Mouse (Mus musculus) c-Kit-positive CD71-positive TER-119-positive erythroid progenitor cells, embryonic 14.5 days (primary cell): ENCODE results near the gene Brd3.

ENCODE experiments used
- DNase-seq: peaks from one replicate; pipeline ENCODE4 v3.0.0-alpha.2; 2013; ENCODE audit warnings: low spot score

Brd3 gene

DNA sequence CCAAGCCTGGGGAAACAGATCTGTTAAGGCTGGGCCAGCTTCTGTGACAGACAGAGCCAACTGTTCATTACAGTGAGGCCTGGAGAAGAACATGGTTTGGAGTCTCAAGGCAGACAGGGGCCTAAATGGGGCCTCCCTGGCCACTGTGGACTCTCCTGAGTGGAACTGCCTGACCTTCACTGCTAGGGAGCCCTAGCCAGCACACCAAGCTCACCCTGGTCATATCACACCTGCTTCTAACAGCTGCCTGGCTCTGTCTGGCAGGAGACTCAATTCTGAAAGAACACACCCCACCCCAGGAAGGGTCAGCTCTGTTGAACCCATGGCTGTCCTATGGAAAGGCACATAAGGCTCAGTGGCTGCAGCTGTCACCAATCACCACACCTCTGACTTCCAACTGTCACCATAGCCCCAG is 36.3 kb downstream of the Brd3 start:
- no peak for DNase-seq

DNA sequence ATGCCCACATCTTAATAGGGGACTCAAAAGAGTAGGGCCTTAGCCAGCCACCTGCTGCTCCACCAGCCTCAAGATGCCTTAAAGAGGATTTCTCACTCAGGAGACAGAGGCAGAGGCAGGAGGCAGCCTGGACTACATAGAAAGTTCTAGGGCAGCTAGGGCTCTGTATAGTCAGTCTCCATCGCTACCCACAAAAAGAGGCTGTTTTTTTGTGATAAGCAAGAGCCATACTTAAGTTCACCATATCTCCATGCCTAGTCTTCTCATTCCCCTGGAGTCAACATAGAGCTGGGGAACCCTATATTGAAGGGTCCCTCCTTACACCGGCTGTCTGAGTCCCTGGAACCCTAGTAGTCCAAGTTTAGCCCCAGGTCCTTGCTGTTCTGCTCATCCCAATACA is 36.9 kb downstream of the Brd3 start:
- DNase-seq = peak; percentile 57

DNA sequence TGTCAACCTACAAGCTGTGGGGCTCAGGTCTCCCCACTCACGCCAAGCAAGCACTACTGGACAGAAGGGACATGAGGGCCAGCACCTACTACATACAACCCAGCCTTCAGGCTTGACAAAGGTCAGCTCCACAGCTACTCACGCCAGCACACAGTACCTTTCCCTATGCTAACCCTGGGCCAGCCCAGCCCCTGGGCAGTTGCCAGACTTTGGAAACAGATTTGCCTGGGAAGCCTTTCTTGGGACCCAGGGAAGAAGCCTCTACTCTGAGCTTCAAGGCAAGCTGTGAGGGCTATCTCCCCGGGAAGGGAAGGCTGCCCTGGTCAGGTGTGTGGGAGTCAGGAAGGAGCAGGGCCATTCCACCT is 37.5 kb downstream of the Brd3 start:
- DNase-seq = no peak

- DNase-seq = no peak
These were observed 38.0 kb downstream of the Brd3 start for GRCm38 (mm10) chr2:27469292-27469990.

- no peak for DNase-seq
These were observed 44.6 kb downstream of the Brd3 start for GRCm38 (mm10) chr2:27462901-27463300.

GRCm38 (mm10) chr2:27461881-27462660 is 45.4 kb downstream of the Brd3 start:
- DNase-seq = no peak

DNA sequence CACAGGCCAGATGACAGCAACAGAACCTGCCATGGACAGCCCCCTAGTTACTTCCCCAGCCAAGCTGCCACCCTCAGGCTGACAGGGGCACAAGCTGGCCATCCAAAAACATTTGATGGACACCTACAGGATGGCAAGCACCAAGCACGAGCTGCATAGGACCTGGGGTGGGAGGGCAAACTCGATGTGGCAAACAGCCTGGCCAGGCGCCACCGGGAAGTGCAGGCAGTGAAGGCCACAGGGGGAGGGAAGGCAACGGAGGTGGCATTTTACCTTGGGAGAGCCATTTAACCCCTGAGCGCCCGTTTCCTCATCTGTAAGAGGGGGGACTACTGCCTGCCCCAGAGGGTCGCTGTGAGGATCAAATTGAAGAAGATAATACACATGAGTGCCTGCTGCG is 46.8 kb downstream of the Brd3 start:
- no peak for DNase-seq

- DNase-seq = no peak
These were observed 47.3 kb downstream of the Brd3 start for GRCm38 (mm10) chr2:27460163-27460562.

- no peak for DNase-seq
These were observed 47.7 kb downstream of the Brd3 start for GRCm38 (mm10) chr2:27459735-27460134.

DNA sequence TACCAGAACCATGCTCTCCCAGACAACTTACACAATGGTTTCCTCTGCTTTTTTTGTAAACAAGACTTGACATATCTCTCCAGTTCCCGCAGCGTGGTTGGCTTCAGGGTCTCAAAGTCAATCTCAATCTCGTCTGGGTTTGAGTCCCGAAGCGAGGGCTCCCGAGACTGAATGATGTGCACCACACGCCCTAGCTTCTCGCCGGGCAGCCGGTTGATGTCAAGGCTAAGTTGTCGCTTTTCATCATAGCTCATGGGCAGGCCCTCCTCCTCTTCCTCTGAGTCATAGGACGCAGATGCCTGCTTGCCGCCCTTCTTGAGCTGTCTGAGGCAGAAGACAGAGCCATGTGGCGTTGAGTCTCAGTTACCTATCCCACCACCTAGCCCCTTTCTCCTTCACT is 57.2 kb downstream of the Brd3 start:
- no peak for DNase-seq

- DNase-seq = no peak
These were observed 59.7 kb downstream of the Brd3 start for GRCm38 (mm10) chr2:27447782-27448181.

DNA sequence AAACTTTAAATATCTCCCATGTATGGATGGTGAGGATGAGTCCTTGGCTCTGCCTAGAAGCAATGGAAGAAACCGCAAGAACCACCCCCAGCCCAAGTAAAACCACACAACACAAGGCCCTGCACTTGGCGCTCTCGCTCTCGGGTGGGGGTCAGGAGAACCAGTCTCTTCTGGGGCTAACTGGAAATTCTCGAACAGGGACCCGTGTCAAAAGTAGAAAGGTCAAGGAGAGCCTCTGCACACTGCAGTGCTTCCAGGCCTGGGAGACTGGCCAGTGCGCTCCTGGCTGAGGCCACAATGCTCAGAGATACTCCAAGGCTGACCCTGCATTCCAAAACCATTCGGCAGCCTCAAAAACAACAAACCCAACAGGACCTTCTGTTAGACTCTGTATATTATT is 60.6 kb downstream of the Brd3 start:
- DNase-seq = no peak

- DNase-seq = no peak
These were observed 61.6 kb downstream of the Brd3 start for GRCm38 (mm10) chr2:27445910-27446309.

- no peak for DNase-seq
These were observed 64.1 kb downstream of the Brd3 start for GRCm38 (mm10) chr2:27443450-27443708.

DNA sequence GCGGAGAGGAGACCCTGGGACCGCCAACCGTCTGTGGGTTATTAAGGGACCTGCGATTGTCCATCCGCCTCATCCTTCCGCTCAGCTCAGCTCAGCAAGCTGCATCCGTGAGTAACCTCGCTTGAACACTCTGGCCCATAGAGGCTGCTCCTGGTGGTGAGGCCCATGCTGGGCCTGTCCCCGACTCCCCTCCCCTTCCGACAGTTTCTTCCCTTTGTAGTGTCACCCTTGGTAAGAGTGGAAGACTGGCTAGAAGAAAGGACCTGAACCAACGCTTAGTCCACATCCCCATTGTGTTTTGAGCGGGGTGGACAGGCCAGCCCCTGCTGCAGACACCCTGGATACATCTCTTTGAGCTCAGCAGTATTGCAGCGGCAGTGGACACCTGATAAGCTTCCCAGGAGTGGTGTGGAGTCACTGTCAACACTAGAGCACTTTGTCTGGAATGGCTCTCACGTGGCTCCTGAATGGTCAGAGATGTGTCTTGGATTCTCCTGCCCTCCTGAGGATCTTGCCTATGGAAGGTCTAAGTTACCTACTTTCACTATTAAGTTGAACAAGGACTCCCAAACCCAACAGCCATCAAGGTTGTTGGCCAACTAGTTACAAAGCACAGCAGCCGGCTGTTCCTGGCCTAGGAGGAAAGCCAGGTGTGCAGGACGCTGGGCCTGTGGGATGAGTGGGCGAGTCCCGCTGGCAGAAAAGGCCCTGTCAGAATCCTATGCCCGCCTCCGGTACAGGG is 64.6 kb downstream of the Brd3 start:
- DNase-seq = no peak

GRCm38 (mm10) chr2:27441767-27442707 is 65.4 kb downstream of the Brd3 start, which contains the start of gene Brd3os:
Gene Brd3os (plus strand): TSS chr2:27442324.
- DNase-seq = peak; percentile 88

GRCm38 (mm10) chr2:27438281-27438680 is 69.2 kb downstream of the Brd3 start:
- peak; percentile 60 for DNase-seq

DNA sequence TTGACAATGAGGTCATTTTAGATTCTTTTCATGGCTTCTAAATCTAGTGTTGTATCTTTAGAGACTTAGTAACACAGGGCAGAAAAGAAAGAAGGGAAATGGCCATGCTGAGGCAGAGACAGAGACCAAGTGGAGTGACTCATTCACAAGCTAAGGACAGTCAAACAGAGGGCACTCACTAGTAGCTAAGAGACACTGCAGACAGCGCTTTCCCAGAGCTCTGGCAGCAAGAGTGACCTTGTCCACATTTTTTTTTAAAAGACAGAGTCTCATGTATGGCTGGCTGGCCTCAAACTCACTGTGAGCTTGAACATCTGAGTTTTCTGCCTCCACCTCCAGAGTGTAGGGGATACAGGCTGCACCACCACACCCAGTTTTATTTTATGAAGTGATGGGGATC is 69.6 kb downstream of the Brd3 start:
- DNase-seq = no peak

- no peak for DNase-seq
These were observed 74.9 kb downstream of the Brd3 start for GRCm38 (mm10) chr2:27432599-27432998.

- DNase-seq = no peak
These were observed 76.8 kb downstream of the Brd3 start for GRCm38 (mm10) chr2:27430621-27431020.

- DNase-seq = peak; percentile 77
These were observed 79.4 kb downstream of the Brd3 start for GRCm38 (mm10) chr2:27428071-27428470.

GRCm38 (mm10) chr2:27426855-27427457 is 80.5 kb downstream of the Brd3 start, which contains the start of gene Vav2:
Gene Vav2 (minus strand): TSS chr2:27427033.
- peak; percentile 86 for DNase-seq
